Mouse (Mus musculus) kidney, adult 2 months (tissue): ENCODE results near the gene Tspan14. TPM values are rescaled to one million over a fixed set of nuclear protein-coding genes. Genes with fewer than 3 reads are reported as not detected.

Experiments
- DNase-seq: peaks from one replicate; pipeline ENCODE4 v3.0.0; 2021
- H3K27ac ChIP-seq: fragments of 200-500 bp; 2 replicates; pipeline ENCODE4 v1.5.1; 2012; ENCODE audit warnings: low read depth, low read length, control low read depth, inconsistent platforms; ENCODE audit not compliant: insufficient read depth
- H3K27me3 ChIP-seq: fragments of 200-500 bp; replicated peaks from 2 replicates; pipeline ENCODE4 v1.6.1; 2012; ENCODE audit warnings: mild to moderate bottlenecking, moderate library complexity, low read length, inconsistent platforms; ENCODE audit not compliant: control insufficient read depth, insufficient read depth
- H3K36me3 ChIP-seq: fragments of 200-500 bp; 2 replicates; pipeline ENCODE4 v1.6.1; 2012; ENCODE audit warnings: mild to moderate bottlenecking, moderate library complexity, low read length, inconsistent platforms; ENCODE audit not compliant: control insufficient read depth, insufficient read depth
- H3K4me1 ChIP-seq: fragments of 200-500 bp; 2 replicates; pipeline ENCODE4 v1.6.1; 2011; ENCODE audit warnings: low read length; ENCODE audit not compliant: control insufficient read depth, insufficient read depth
- H3K4me3 ChIP-seq: fragments of 200-500 bp; 2 replicates; pipeline ENCODE4 v1.5.1; 2011; ENCODE audit warnings: mild to moderate bottlenecking, low read depth, low read length, control low read depth; ENCODE audit not compliant: insufficient read depth
- CTCF ChIP-seq: fragments of 200-500 bp; conservative IDR thresholded peaks from 2 replicates; pipeline ENCODE4 v1.5.1; 2011; ENCODE audit warnings: low read depth, mild to moderate bottlenecking, control low read depth, low read length, moderate library complexity, mixed read lengths; ENCODE audit not compliant: insufficient read depth, insufficient read length
- POLR2A ChIP-seq: fragments of 200-500 bp; IDR thresholded peaks from one replicate; pipeline ENCODE4 v1.6.1; 2011; ENCODE audit warnings: low read depth, low read length, control low read depth
- WGBS: fragments of 180-500 bp; shearing (Covaris S2); methylation state at CpG from one replicate; pipeline ENCODE4 v1.1.7; 2018; 5-methylcytosine and 5-hydroxymethylcytosine counted together
- polyA plus RNA-seq: library from polyadenylated mRNA; depleted of rRNA; stranded (reverse); fragments of >200 nt; gene quantifications from 2 replicates; pipeline ENCODE4 v1.2.3, GENCODE M21; 2012

The Tspan14 gene
- polyA plus RNA-seq, 1 experiment: 121 TPM

- no peak overlapping the region for H3K4me3 ChIP-seq
- no peak overlapping the region for H3K27ac ChIP-seq
- DNase-seq: no peak
- TF ChIP-seq POLR2A: no peak
- no peak for TF ChIP-seq CTCF
- no peaks in the 10 kb centered on the region for H3K4me1 ChIP-seq
- H3K27me3 ChIP-seq: no peaks in the 10 kb centered on the region
- 79% methylated on average over 3 of the region's 3 CpGs for WGBS
- no peaks in the 10 kb centered on the region for H3K36me3 ChIP-seq
Observed at GRCm38 (mm10) chr14:40996171-40996570, 29.6 kb upstream of the Tspan14 start.

- no peak overlapping the region for H3K27ac ChIP-seq
- H3K36me3 ChIP-seq: no peaks in the 10 kb centered on the region
- H3K4me3 ChIP-seq: no peak overlapping the region
- DNase-seq: no peak
- WGBS: 86% methylated on average over 6 of the region's 6 CpGs
- no peaks in the 10 kb centered on the region for H3K27me3 ChIP-seq
- TF ChIP-seq POLR2A: no peak
- TF ChIP-seq CTCF: no peak
- H3K4me1 ChIP-seq: no peaks in the 10 kb centered on the region
Observed at GRCm38 (mm10) chr14:40992464-40992863, 25.9 kb upstream of the Tspan14 start.

GRCm38 (mm10) chr14:40988780-40989179 lies 22.2 kb upstream of the Tspan14 start:
- Histone ChIP-seq H3K4me1 (no peaks in the 10 kb centered on the region), H3K4me3 (no peak overlapping the region), H3K27me3 (no peaks in the 10 kb centered on the region), H3K27ac (no peak overlapping the region), H3K36me3 (no peaks in the 10 kb centered on the region)
- 89% methylated on average over 5 of the region's 5 CpGs for WGBS
- no peak for TF ChIP-seq POLR2A
- no peak for TF ChIP-seq CTCF
- no peak for DNase-seq

GRCm38 (mm10) chr14:40987184-40987583 lies 20.6 kb upstream of the Tspan14 start:
- no peak for DNase-seq
- Histone ChIP-seq H3K27me3 (no peaks in the 10 kb centered on the region), H3K36me3 (no peaks in the 10 kb centered on the region), H3K27ac (no peak overlapping the region), H3K4me3 (no peak overlapping the region), H3K4me1 (no peaks in the 10 kb centered on the region)
- WGBS: 73% methylated on average over 2 of the region's 2 CpGs
- TF ChIP-seq POLR2A (no peak), CTCF (no peak)

GRCm38 (mm10) chr14:40985635-40986034 lies 19.0 kb upstream of the Tspan14 start:
- Histone ChIP-seq H3K36me3 (no peaks in the 10 kb centered on the region), H3K4me1 (no peaks in the 10 kb centered on the region), H3K27ac (no peak overlapping the region), H3K4me3 (no peak overlapping the region), H3K27me3 (no peaks in the 10 kb centered on the region)
- no peak for DNase-seq
- WGBS: 59% methylated on average over 4 of the region's 4 CpGs
- TF ChIP-seq CTCF (no peak), POLR2A (no peak)

GRCm38 (mm10) chr14:40979723-40980122 lies 13.1 kb upstream of the Tspan14 start:
- WGBS: 69% methylated on average over 1 of the region's 1 CpGs
- TF ChIP-seq POLR2A: no peak
- TF ChIP-seq CTCF: no peak
- Histone ChIP-seq H3K4me3 (no peak overlapping the region), H3K27me3 (no peaks in the 10 kb centered on the region), H3K36me3 (no peaks in the 10 kb centered on the region), H3K4me1 (no peaks in the 10 kb centered on the region), H3K27ac (no peak overlapping the region)
- no peak for DNase-seq

- Histone ChIP-seq H3K27me3 (no peaks in the 10 kb centered on the region), H3K27ac (no peak overlapping the region), H3K4me1 (no peaks in the 10 kb centered on the region), H3K4me3 (no peak overlapping the region), H3K36me3 (no peaks in the 10 kb centered on the region)
- TF ChIP-seq POLR2A: no peak
- TF ChIP-seq CTCF: peak; percentile 96
- DNase-seq: peak; percentile 82
- whole genome bisulfite sequencing: 44% methylated on average over 4 of the region's 4 CpGs
Observed at GRCm38 (mm10) chr14:40979002-40979401, 12.4 kb upstream of the Tspan14 start.

- Histone ChIP-seq H3K27ac (no peak overlapping the region), H3K27me3 (no peaks in the 10 kb centered on the region), H3K36me3 (no peaks in the 10 kb centered on the region), H3K4me1 (no peaks in the 10 kb centered on the region), H3K4me3 (no peak overlapping the region)
- TF ChIP-seq POLR2A (no peak), CTCF (peak; percentile 59)
- DNase-seq: peak; percentile 83
- 78% methylated on average over 6 of the region's 6 CpGs for WGBS
Observed at GRCm38 (mm10) chr14:40975127-40975721, 8.6 kb upstream of the Tspan14 start.
